Mouse (Mus musculus): ENCODE data around the gene Cyp4f18.
"Not testable (repeated sequence)": the region's sequence is repeated elsewhere in the genome, so short reads cannot be mapped to it uniquely, and the experiment has no call there.

The Cyp4f18 gene

GRCm38 (mm10) chr8:72009473-72009872, at the start of gene Cyp4f18:
TSS of gene Cyp4f18 (minus strand) at chr8:72009626.
- DNase-seq = peak in 1 of 2 experiments; percentile 11

- not testable (repeated sequence) for DNase-seq
Measured at GRCm38 (mm10) chr8:72057643-72058042, 48.2 kb upstream of the Cyp4f18 start.

GRCm38 (mm10) chr8:72054633-72055032, 45.2 kb upstream of the Cyp4f18 start:
- DNase-seq = not testable (repeated sequence)

GRCm38 (mm10) chr8:72042493-72042892, 33.1 kb upstream of the Cyp4f18 start:
- DNase-seq = no peak

GRCm38 (mm10) chr8:72040918-72041317, 31.5 kb upstream of the Cyp4f18 start, which contains the start of gene Olfr372:
TSS of gene Olfr372 (plus strand) at chr8:72041218.
- DNase-seq = not testable (repeated sequence)

- peak; percentile 63 to 81 for DNase-seq
Measured at GRCm38 (mm10) chr8:72032926-72033325, 23.5 kb upstream of the Cyp4f18 start.

- DNase-seq = peak; percentile 32 to 72
Measured at GRCm38 (mm10) chr8:72024886-72025285, 15.5 kb upstream of the Cyp4f18 start.

GRCm38 (mm10) chr8:72019816-72020215, 10.4 kb upstream of the Cyp4f18 start:
- DNase-seq = no peak

GRCm38 (mm10) chr8:72019022-72019421, 9.6 kb upstream of the Cyp4f18 start:
- DNase-seq = not testable (repeated sequence)

- no peak for DNase-seq
Measured at GRCm38 (mm10) chr8:72018141-72018540, 8.7 kb upstream of the Cyp4f18 start.

- DNase-seq = not testable (repeated sequence)
Measured at GRCm38 (mm10) chr8:72017339-72017738, 7.9 kb upstream of the Cyp4f18 start.

- not testable (repeated sequence) for DNase-seq
Measured at GRCm38 (mm10) chr8:72013506-72014228, 4.2 kb upstream of the Cyp4f18 start.

- peak; percentile 20 to 22 for DNase-seq
Measured at GRCm38 (mm10) chr8:72008134-72008641, 1.2 kb downstream of the Cyp4f18 start.

- DNase-seq = no peak
Measured at GRCm38 (mm10) chr8:72006763-72007162, 2.7 kb downstream of the Cyp4f18 start.

- no peak for DNase-seq
Measured at GRCm38 (mm10) chr8:72005912-72006311, 3.5 kb downstream of the Cyp4f18 start.

- DNase-seq = no peak
Measured at GRCm38 (mm10) chr8:72002942-72003341, 6.5 kb downstream of the Cyp4f18 start.

GRCm38 (mm10) chr8:72000223-72000622, 9.2 kb downstream of the Cyp4f18 start:
- DNase-seq = no peak

- no peak for DNase-seq
Measured at GRCm38 (mm10) chr8:71999434-71999833, 10.0 kb downstream of the Cyp4f18 start.

GRCm38 (mm10) chr8:71988867-71989599, 20.4 kb downstream of the Cyp4f18 start:
- DNase-seq = no peak

- DNase-seq = peak; percentile 29 to 74
Measured at GRCm38 (mm10) chr8:71988110-71988866, 21.1 kb downstream of the Cyp4f18 start.

GRCm38 (mm10) chr8:71984601-71985000, 24.8 kb downstream of the Cyp4f18 start:
- DNase-seq = no peak

GRCm38 (mm10) chr8:71981456-71981855, 28.0 kb downstream of the Cyp4f18 start:
- no peak for DNase-seq

- DNase-seq = peak; percentile 24 to 25
Measured at GRCm38 (mm10) chr8:71981032-71981431, 28.4 kb downstream of the Cyp4f18 start.
